Mouse (Mus musculus) MN1 (cell line): ENCODE measurements around the gene Cd209c.

Experiments used
- DNase-seq: peaks from one replicate; pipeline ENCODE4 v3.0.0-alpha.2; 2016; ENCODE audit warnings: low spot score

Gene Cd209c

GRCm38 (mm10) chr8:3954646-3955045 is at the start of gene Cd209c:
Cd209c (minus strand) TSS chr8:3954746.
- DNase-seq: no peak

- no peak for DNase-seq
Measured at GRCm38 (mm10) chr8:3994219-3994618, 39.7 kb upstream of the Cd209c start.

GRCm38 (mm10) chr8:3956037-3956436 is 1.5 kb upstream of the Cd209c start:
- DNase-seq: peak; percentile 19

- no peak for DNase-seq
Measured at GRCm38 (mm10) chr8:3940023-3940422, 14.5 kb downstream of the Cd209c start.

- DNase-seq: no peak
Measured at GRCm38 (mm10) chr8:3926744-3927143, 27.8 kb downstream of the Cd209c start, which contains the start of gene Cd209b. Cd209b (minus strand) TSS chr8:3926844.
